Mouse (Mus musculus) retina, adult 2 months (tissue): ENCODE measurements around the gene Edrf1.
"Not testable (repeated sequence)": the region's sequence is repeated elsewhere in the genome, so short reads cannot be mapped to it uniquely, and the experiment has no call there.

ENCODE experiments used
- DNase-seq: peaks from one replicate; pipeline ENCODE4 v3.0.0-alpha.2; 2012; ENCODE audit warnings: low read depth, low spot score

Gene Edrf1

GRCm38 (mm10) chr7:133645716-133646115 lies 8.4 kb downstream of the Edrf1 start:
- no peak for DNase-seq

- DNase-seq: no peak
Observed at GRCm38 (mm10) chr7:133662467-133662866, 25.1 kb downstream of the Edrf1 start.

- DNase-seq: no peak
Observed at GRCm38 (mm10) chr7:133669071-133669470, 31.7 kb downstream of the Edrf1 start.

- no peak for DNase-seq
Observed at GRCm38 (mm10) chr7:133669946-133670345, 32.6 kb downstream of the Edrf1 start.

- DNase-seq: no peak
Observed at GRCm38 (mm10) chr7:133670846-133671245, 33.5 kb downstream of the Edrf1 start.

GRCm38 (mm10) chr7:133676002-133676401 lies 38.7 kb downstream of the Edrf1 start:
- no peak for DNase-seq

GRCm38 (mm10) chr7:133678716-133679115 lies 41.4 kb downstream of the Edrf1 start:
- DNase-seq: no peak

- DNase-seq: no peak
Observed at GRCm38 (mm10) chr7:133679439-133679838, 42.1 kb downstream of the Edrf1 start.

GRCm38 (mm10) chr7:133679961-133680360 lies 42.6 kb downstream of the Edrf1 start, which contains the start of gene Mmp21:
Gene Mmp21 (minus strand): TSS chr7:133680061.
- DNase-seq: no peak

- no peak for DNase-seq
Observed at GRCm38 (mm10) chr7:133683626-133684025, 46.3 kb downstream of the Edrf1 start.

- no peak for DNase-seq
Observed at GRCm38 (mm10) chr7:133684110-133684509, 46.8 kb downstream of the Edrf1 start.

- no peak for DNase-seq
Observed at GRCm38 (mm10) chr7:133684701-133685100, 47.4 kb downstream of the Edrf1 start.

GRCm38 (mm10) chr7:133685644-133686043 lies 48.3 kb downstream of the Edrf1 start:
- DNase-seq: not testable (repeated sequence)

- no peak for DNase-seq
Observed at GRCm38 (mm10) chr7:133698021-133698709, 60.8 kb downstream of the Edrf1 start.

GRCm38 (mm10) chr7:133699885-133700284 lies 62.5 kb downstream of the Edrf1 start:
- DNase-seq: no peak

GRCm38 (mm10) chr7:133701366-133701765 lies 64.0 kb downstream of the Edrf1 start:
- DNase-seq: no peak

- no peak for DNase-seq
Observed at GRCm38 (mm10) chr7:133702333-133702732, 65.0 kb downstream of the Edrf1 start.

GRCm38 (mm10) chr7:133703906-133704305 lies 66.6 kb downstream of the Edrf1 start:
- DNase-seq: no peak

GRCm38 (mm10) chr7:133707301-133707700 lies 70.0 kb downstream of the Edrf1 start:
- DNase-seq: no peak

GRCm38 (mm10) chr7:133715387-133715786 lies 78.0 kb downstream of the Edrf1 start:
- DNase-seq: no peak

GRCm38 (mm10) chr7:133718580-133718979 lies 81.2 kb downstream of the Edrf1 start:
- no peak for DNase-seq

GRCm38 (mm10) chr7:133720616-133721015 lies 83.3 kb downstream of the Edrf1 start:
- no peak for DNase-seq
